Mouse (Mus musculus) C2C12 (cell line): ENCODE data around the gene Ccr2. TPM values are rescaled to one million over a fixed set of nuclear protein-coding genes. Genes with fewer than 3 reads are reported as not detected.

Experiments used
- H3K27me3 ChIP-seq: one replicate; pipeline ENCODE4 v1.6.1; 2011; ENCODE audit not compliant: control insufficient read depth, insufficient read depth, insufficient read length
- H3K36me3 ChIP-seq: one replicate; pipeline ENCODE4 v1.6.1; 2011; ENCODE audit not compliant: control insufficient read depth, insufficient read depth
- H3K4me3 ChIP-seq: one replicate; pipeline ENCODE4 v1.5.1; 2011; ENCODE audit warnings: mild to moderate bottlenecking, control low read depth; ENCODE audit not compliant: poor library complexity, insufficient read depth, severe bottlenecking
- H3K79me2 ChIP-seq: one replicate; pipeline ENCODE4 v1.6.1; 2011; ENCODE audit not compliant: control insufficient read depth, insufficient read depth
- H3K79me3 ChIP-seq: one replicate; pipeline ENCODE4 v1.6.1; 2011; ENCODE audit warnings: low read depth, control low read depth
- H3ac ChIP-seq: one replicate; pipeline ENCODE3; 2011; ENCODE audit warnings: low read depth; ENCODE audit not compliant: control insufficient read depth, insufficient read length
- CEBPB ChIP-seq: IDR thresholded peaks from one replicate; pipeline ENCODE4 v1.6.1; 2011; ENCODE audit warnings: low read depth, mild to moderate bottlenecking, control low read depth, moderate library complexity
- CTCF ChIP-seq: IDR thresholded peaks from one replicate; pipeline ENCODE4 v1.5.1; 2011; ENCODE audit not compliant: control insufficient read depth, insufficient read depth, insufficient read length
- FOSL1 ChIP-seq: IDR thresholded peaks from one replicate; pipeline ENCODE4 v1.8.0; 2011; ENCODE audit warnings: mild to moderate bottlenecking, low read length; ENCODE audit not compliant: poor library complexity, insufficient read depth, severe bottlenecking
- MAX ChIP-seq: IDR thresholded peaks from one replicate; pipeline ENCODE4 v1.6.1; 2011; ENCODE audit warnings: mild to moderate bottlenecking, control low read depth
- MYOD1 ChIP-seq: IDR thresholded peaks from one replicate; pipeline ENCODE4 v1.6.1; 2011; ENCODE audit warnings: low read depth; ENCODE audit not compliant: control insufficient read depth, insufficient read length
- MYOG ChIP-seq: IDR thresholded peaks from one replicate; pipeline ENCODE4 v1.6.1; 2011; ENCODE audit not compliant: control insufficient read depth, insufficient read length; ENCODE audit errors: extremely low read depth
- USF1 ChIP-seq: IDR thresholded peaks from one replicate; pipeline ENCODE4 v1.6.1; 2011; ENCODE audit warnings: low read depth, mild to moderate bottlenecking, control low read depth, moderate library complexity
- polyA plus RNA-seq: library from polyadenylated mRNA; unstranded; fragments of >200 nt; fragmentation: generic; extraction: Trizol; gene quantifications from one replicate; pipeline ENCODE4 v1.2.1, GENCODE M21; 2012; ENCODE audit warnings: missing spikeins

Gene Ccr2
- polyA plus RNA-seq, 1 experiment = not detected

GRCm38 (mm10) chr9:124100357-124100756, 1.4 kb upstream of the Ccr2 start:
- TF ChIP-seq CTCF (no peak), USF1 (no peak), MYOD1 (no peak), CEBPB (no peak)
- Histone ChIP-seq H3K79me3 (no peaks in the 10 kb centered on the region), H3K79me2 (no peaks in the 10 kb centered on the region), H3K4me3 (no peak overlapping the region), H3K36me3 (no peaks in the 10 kb centered on the region), H3ac (no peak overlapping the region), H3K27me3 (no peaks in the 10 kb centered on the region)

GRCm38 (mm10) chr9:124103199-124103598, 1.4 kb downstream of the Ccr2 start:
- H3K4me3 ChIP-seq = no peak overlapping the region
- H3K79me2 ChIP-seq = no peaks in the 10 kb centered on the region
- no peaks in the 10 kb centered on the region for H3K36me3 ChIP-seq
- no peaks in the 10 kb centered on the region for H3K27me3 ChIP-seq
- H3K79me3 ChIP-seq = no peaks in the 10 kb centered on the region
- no peak overlapping the region for H3ac ChIP-seq
- TF ChIP-seq CTCF = no peak
- no peak for TF ChIP-seq MAX
- no peak for TF ChIP-seq MYOG
- TF ChIP-seq USF1 = no peak
- TF ChIP-seq MYOD1 = no peak
- TF ChIP-seq CEBPB = no peak
- TF ChIP-seq FOSL1 = no peak

GRCm38 (mm10) chr9:124105196-124105595, 3.4 kb downstream of the Ccr2 start:
- TF ChIP-seq CEBPB (no peak), MYOD1 (no peak), USF1 (no peak), CTCF (no peak), MAX (no peak), FOSL1 (no peak), MYOG (no peak)
- no peaks in the 10 kb centered on the region for H3K27me3 ChIP-seq

GRCm38 (mm10) chr9:124107232-124107631, 5.5 kb downstream of the Ccr2 start:
- Histone ChIP-seq H3K79me2 (no peaks in the 10 kb centered on the region), H3K79me3 (no peaks in the 10 kb centered on the region), H3K4me3 (no peak overlapping the region), H3K36me3 (no peaks in the 10 kb centered on the region), H3K27me3 (no peaks in the 10 kb centered on the region), H3ac (no peak overlapping the region)
- TF ChIP-seq MAX (no peak), USF1 (no peak), MYOG (no peak), CTCF (no peak), CEBPB (no peak), MYOD1 (no peak), FOSL1 (no peak)

More at GRCm38 (mm10) chr9:124105196-124105595, 3.4 kb downstream of the Ccr2 start:
- H3K79me3 ChIP-seq = no peaks in the 10 kb centered on the region
- H3K79me2 ChIP-seq = no peaks in the 10 kb centered on the region
- no peak overlapping the region for H3ac ChIP-seq
- no peak overlapping the region for H3K4me3 ChIP-seq
- no peaks in the 10 kb centered on the region for H3K36me3 ChIP-seq

GRCm38 (mm10) chr9:124108356-124109127, 6.8 kb downstream of the Ccr2 start:
- no peak overlapping the region for H3ac ChIP-seq
- no peaks in the 10 kb centered on the region for H3K79me2 ChIP-seq
- H3K4me3 ChIP-seq = no peak overlapping the region
- TF ChIP-seq MAX = no peak
- no peak for TF ChIP-seq CEBPB
- no peak for TF ChIP-seq MYOG
- TF ChIP-seq CTCF = no peak
- TF ChIP-seq MYOD1 = no peak
- TF ChIP-seq USF1 = no peak
- no peak for TF ChIP-seq FOSL1
- H3K27me3 ChIP-seq = no peaks in the 10 kb centered on the region
- H3K79me3 ChIP-seq = no peaks in the 10 kb centered on the region
- H3K36me3 ChIP-seq = no peaks in the 10 kb centered on the region

- H3ac ChIP-seq = no peak overlapping the region
- H3K79me3 ChIP-seq = no peaks in the 10 kb centered on the region
- H3K36me3 ChIP-seq = no peaks in the 10 kb centered on the region
- TF ChIP-seq MYOD1 (no peak), MYOG (no peak), CTCF (no peak), USF1 (no peak), FOSL1 (no peak), MAX (no peak), CEBPB (no peak)
- no peaks in the 10 kb centered on the region for H3K79me2 ChIP-seq
- no peak overlapping the region for H3K4me3 ChIP-seq
- H3K27me3 ChIP-seq = no peaks in the 10 kb centered on the region
Measured at GRCm38 (mm10) chr9:124111997-124112396, 10.2 kb downstream of the Ccr2 start.
